Mouse (Mus musculus): ENCODE results near the gene Kctd15.

GRCm38 (mm10) chr7:34693072-34693471, 36.5 kb upstream of the Kctd15 start:
- no peak for TF ChIP-seq POLR2A (IDR thresholded peaks at IDR 0.05; ENCODE audit: insufficient read depth, low read depth, low read length)
- no peak for TF ChIP-seq CTCF (IDR thresholded peaks at IDR 0.05)
- no peak for TF ChIP-seq EP300 (IDR thresholded peaks at IDR 0.05; ENCODE audit: insufficient read depth, low read depth, low read length)
